Mouse (Mus musculus) midbrain, embryonic 13.5 days (tissue): Measurements from ENCODE around the gene Rps28. TPM values are rescaled to one million over a fixed set of nuclear protein-coding genes. Genes with fewer than 3 reads are reported as not detected.
A peak's percentile ranks its signal among the peaks of the same experiment; 100 is the strongest.
"Not testable (repeated sequence)": the region's sequence is repeated elsewhere in the genome, so short reads cannot be mapped to it uniquely, and the experiment has no call there.

ENCODE experiments used
- ATAC-seq: fragments of 200-750 bp; cut with Nextera tagmentation; 2 replicates; pipeline ENCODE4 v1.8.0; 2017; ENCODE audit warnings: mild to moderate bottlenecking, moderate TSS enrichment, moderate library complexity
- H3K27ac ChIP-seq: fragments of 300-500 bp; sonication (generic); 2 replicates; pipeline ENCODE4 v1.5.1; 2015; ENCODE audit warnings: inconsistent platforms, mild to moderate bottlenecking, moderate library complexity
- H3K27me3 ChIP-seq: fragments of 300-500 bp; sonication (generic); 2 replicates; pipeline ENCODE4 v1.6.1; 2015; ENCODE audit warnings: mild to moderate bottlenecking, inconsistent platforms
- H3K36me3 ChIP-seq: fragments of 300-500 bp; sonication (generic); 2 replicates; pipeline ENCODE4 v1.6.1; 2015; ENCODE audit warnings: mild to moderate bottlenecking, inconsistent platforms
- H3K4me1 ChIP-seq: fragments of 300-500 bp; sonication (generic); replicated peaks from 2 replicates; pipeline ENCODE4 v1.6.1; 2015; ENCODE audit warnings: inconsistent platforms
- H3K4me2 ChIP-seq: fragments of 300-500 bp; sonication (generic); replicated peaks from 2 replicates; pipeline ENCODE4 v1.6.1; 2015; ENCODE audit warnings: moderate library complexity, mild to moderate bottlenecking, inconsistent platforms
- H3K4me3 ChIP-seq: fragments of 300-500 bp; sonication (generic); replicated peaks from 2 replicates; pipeline ENCODE4 v1.5.1; 2015; ENCODE audit warnings: mild to moderate bottlenecking, inconsistent platforms
- H3K9ac ChIP-seq: fragments of 300-500 bp; sonication (generic); replicated peaks from 2 replicates; pipeline ENCODE4 v1.6.1; 2015; ENCODE audit warnings: mild to moderate bottlenecking, inconsistent platforms
- H3K9me3 ChIP-seq: fragments of 300-500 bp; sonication (generic); 2 replicates; pipeline ENCODE4 v1.6.1; 2016; ENCODE audit warnings: mild to moderate bottlenecking, inconsistent platforms
- WGBS: fragments of 180-500 bp; shearing (Covaris S2); methylation state at CpG from one replicate; pipeline ENCODE4 v1.1.7; 2015; 5-methylcytosine and 5-hydroxymethylcytosine counted together
- polyA plus RNA-seq: library from polyadenylated mRNA; unstranded; fragments of >200 nt; fragmentation: Nextera tagmentation; extraction: Ambion mirVana; gene quantifications from 2 replicates; pipeline ENCODE4 v1.2.1, GENCODE M21; 2015

Rps28 gene
- polyA plus RNA-seq = 704 and 707 TPM in 2 replicates

DNA sequence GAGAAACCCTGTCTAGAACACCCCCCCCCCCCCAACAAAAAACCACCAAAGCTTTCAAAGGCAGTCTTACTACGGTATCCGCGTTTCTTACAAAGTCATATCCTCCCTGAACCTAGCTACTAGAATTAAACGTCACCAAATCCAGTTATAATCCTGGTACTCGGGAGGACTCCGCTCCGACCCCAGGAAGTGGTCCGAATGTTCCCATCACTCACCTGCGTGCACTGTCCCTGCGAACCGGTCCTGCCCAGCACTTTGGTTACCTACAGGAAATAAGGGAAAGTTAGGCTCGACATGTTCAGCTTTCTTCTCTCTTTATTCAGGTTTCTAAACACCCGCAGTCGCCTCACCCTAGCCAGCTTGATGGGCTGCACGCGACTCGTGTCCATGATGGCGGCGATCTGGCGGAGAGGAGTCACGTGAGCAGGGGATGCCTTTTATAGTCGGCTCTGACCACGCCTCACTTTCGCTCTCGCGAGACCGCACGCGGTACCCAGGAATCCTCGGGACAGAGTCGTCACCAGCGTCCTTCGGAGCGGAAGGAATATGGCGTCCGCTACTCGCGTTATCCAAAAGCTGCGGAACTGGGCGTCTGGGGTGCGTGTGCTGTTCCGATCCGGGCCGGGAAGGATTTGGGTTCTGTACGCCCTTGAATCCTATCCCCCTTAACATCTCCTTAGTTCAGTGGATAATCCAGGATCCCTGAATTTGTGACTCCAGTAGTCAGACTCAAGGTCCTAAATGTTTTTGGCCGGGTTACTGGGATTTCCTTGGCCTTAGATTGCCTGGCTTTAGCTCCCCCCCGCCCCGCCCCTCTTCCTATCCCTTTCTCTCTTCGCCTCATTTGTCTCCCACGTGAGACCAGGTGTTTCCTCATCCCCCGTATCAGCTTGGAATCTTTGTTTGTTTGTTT, at the start of gene Rps28, which contains the start of gene Ndufa7:
Rps28 (minus strand) TSS at position 479 of the 913 bp plus-strand sequence.
Ndufa7 (plus strand) TSS at position 489 of the 913 bp plus-strand sequence.
- Histone ChIP-seq H3K4me1 (peaks cover 32% of the 10 kb centered on the region), H3K27ac (peak within 1 kb of the TSS; percentile 87), H3K9ac (peak within 1 kb of the TSS; percentile 85), H3K9me3 (no peaks in the 10 kb centered on the region), H3K36me3 (peaks cover 44% of the 10 kb centered on the region), H3K4me3 (peak within 1 kb of the TSS; percentile 82), H3K27me3 (no peaks in the 10 kb centered on the region), H3K4me2 (peak within 1 kb of the TSS; percentile 87)
- ATAC-seq = peak; percentile 94
- WGBS = under 1% methylated on average over 51 of the region's 51 CpGs

- H3K27ac ChIP-seq, H3K4me3 ChIP-seq: not testable (repeated sequence)
- 92% methylated on average over 4 of the region's 12 CpGs for WGBS
Observed at GRCm38 (mm10) chr17:33873537-33873936, 49.2 kb upstream of the Rps28 start, which contains the start of gene Gm7029. Gene Gm7029, plus strand, starts transcription at chr17:33873837.

GRCm38 (mm10) chr17:33865330-33866030, 41.1 kb upstream of the Rps28 start:
- Histone ChIP-seq H3K36me3 (no peaks in the 10 kb centered on the region), H3K27me3 (no peaks in the 10 kb centered on the region), H3K27ac (no peak overlapping the region), H3K9me3 (no peaks in the 10 kb centered on the region), H3K4me2 (no peak overlapping the region), H3K4me3 (no peak overlapping the region), H3K9ac (no peak overlapping the region), H3K4me1 (no peaks in the 10 kb centered on the region)
- ATAC-seq = no peak
- WGBS = 42% methylated on average over 9 of the region's 9 CpGs

More at GRCm38 (mm10) chr17:33873537-33873936, 49.2 kb upstream of the Rps28 start, which contains the start of gene Gm7029:
- not testable (repeated sequence) for H3K27me3 ChIP-seq, H3K4me1 ChIP-seq, H3K9me3 ChIP-seq, H3K9ac ChIP-seq, H3K36me3 ChIP-seq, ATAC-seq, H3K4me2 ChIP-seq

- no peak overlapping the region for H3K9ac ChIP-seq
- H3K36me3 ChIP-seq = no peaks in the 10 kb centered on the region
- no peak overlapping the region for H3K4me2 ChIP-seq
- no peak overlapping the region for H3K4me3 ChIP-seq
- ATAC-seq = no peak
- H3K9me3 ChIP-seq = no peaks in the 10 kb centered on the region; the same call in 1 of the 2 replicates
- H3K4me1 ChIP-seq = no peaks in the 10 kb centered on the region
- no peaks in the 10 kb centered on the region for H3K27me3 ChIP-seq
- 59% methylated on average over 4 of the region's 4 CpGs for whole genome bisulfite sequencing
- no peak overlapping the region for H3K27ac ChIP-seq
Observed at GRCm38 (mm10) chr17:33857816-33858215, 33.5 kb upstream of the Rps28 start.

GRCm38 (mm10) chr17:33851331-33851730, 27.0 kb upstream of the Rps28 start:
- 92% methylated on average over 1 of the region's 1 CpGs for WGBS

GRCm38 (mm10) chr17:33848139-33848538, 23.8 kb upstream of the Rps28 start:
- Histone ChIP-seq H3K9ac (no peak overlapping the region), H3K4me2 (no peak overlapping the region)
- WGBS = 94% methylated on average over 8 of the region's 8 CpGs

More at GRCm38 (mm10) chr17:33851331-33851730, 27.0 kb upstream of the Rps28 start:
- ATAC-seq = no peak
- Histone ChIP-seq H3K4me1 (no peaks in the 10 kb centered on the region), H3K4me3 (no peak overlapping the region), H3K36me3 (peaks cover 29% of the 10 kb centered on the region), H3K27ac (no peak overlapping the region), H3K4me2 (no peak overlapping the region), H3K27me3 (no peaks in the 10 kb centered on the region), H3K9ac (no peak overlapping the region), H3K9me3 (no peaks in the 10 kb centered on the region)

GRCm38 (mm10) chr17:33844196-33844595, 19.8 kb upstream of the Rps28 start:
- Histone ChIP-seq H3K4me3 (peak overlapping the region; percentile 88), H3K4me1 (peaks cover 27% of the 10 kb centered on the region), H3K27ac (no peak overlapping the region), H3K4me2 (peak overlapping the region; percentile 96), H3K9me3 (no peaks in the 10 kb centered on the region), H3K9ac (peak overlapping the region; percentile 85), H3K36me3 (peaks cover 30% of the 10 kb centered on the region), H3K27me3 (no peaks in the 10 kb centered on the region)
- no peak for ATAC-seq
- WGBS = 80% methylated on average over 1 of the region's 1 CpGs

More at GRCm38 (mm10) chr17:33848139-33848538, 23.8 kb upstream of the Rps28 start:
- peaks cover 29% of the 10 kb centered on the region for H3K36me3 ChIP-seq
- ATAC-seq = no peak
- H3K27ac ChIP-seq = no peak overlapping the region
- H3K4me3 ChIP-seq = no peak overlapping the region
- no peaks in the 10 kb centered on the region for H3K9me3 ChIP-seq
- no peaks in the 10 kb centered on the region for H3K27me3 ChIP-seq
- peaks cover 27% of the 10 kb centered on the region for H3K4me1 ChIP-seq

DNA sequence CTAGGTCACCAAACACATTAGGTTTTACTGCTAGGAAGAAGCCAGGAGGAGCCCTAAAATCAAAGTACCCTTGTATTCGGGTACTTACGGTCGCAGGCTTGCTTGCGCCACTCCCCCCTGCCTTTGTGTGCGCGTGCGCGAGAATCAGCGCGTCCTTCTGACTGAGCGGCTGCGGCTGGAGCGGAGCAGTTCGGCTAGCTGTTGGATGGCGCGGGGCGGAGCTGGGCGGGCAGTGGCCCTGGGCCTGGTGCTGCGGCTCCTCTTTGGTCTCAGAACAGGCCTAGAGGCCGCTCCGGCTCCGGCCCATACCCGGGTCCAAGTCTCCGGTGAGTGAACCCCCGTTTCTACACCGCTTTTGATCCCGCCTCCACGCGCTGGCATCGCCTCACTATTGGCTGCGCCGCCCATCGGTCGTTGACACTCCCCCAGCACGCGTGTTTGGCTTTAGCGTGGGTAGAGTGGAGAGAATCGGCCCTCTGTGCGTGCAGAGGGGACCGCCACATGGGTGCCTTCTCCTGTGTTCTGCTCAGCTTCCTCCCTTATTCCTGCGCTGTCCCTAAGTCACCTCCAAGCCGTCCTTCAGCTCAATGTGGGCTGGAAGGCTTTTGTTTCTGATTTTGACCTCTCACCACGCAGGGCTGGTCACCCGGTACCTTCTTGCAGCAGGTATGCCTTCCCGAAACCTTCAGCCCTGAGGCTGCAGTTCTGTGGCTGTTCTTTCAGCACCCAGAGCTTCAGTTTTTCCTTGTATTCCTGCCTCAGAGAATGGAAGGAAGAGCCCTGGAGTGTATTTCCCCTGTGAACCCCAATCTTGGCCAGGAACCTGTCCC, 18.8 kb upstream of the Rps28 start, which contains the start of gene Cd320:
Cd320 (plus strand) TSS at position 126 of the 830 bp plus-strand sequence.
- peaks cover 27% of the 10 kb centered on the region for H3K4me1 ChIP-seq
- ATAC-seq = peak; percentile 96
- no peaks in the 10 kb centered on the region for H3K9me3 ChIP-seq
- H3K27ac ChIP-seq = peak within 1 kb of the TSS; percentile 81
- H3K9ac ChIP-seq = peak within 1 kb of the TSS; percentile 85
- peak within 1 kb of the TSS; percentile 96 for H3K4me2 ChIP-seq
- WGBS = 1% methylated on average over 45 of the region's 45 CpGs
- H3K4me3 ChIP-seq = peak within 1 kb of the TSS; percentile 88
- H3K27me3 ChIP-seq = no peaks in the 10 kb centered on the region
- H3K36me3 ChIP-seq = peaks cover 30% of the 10 kb centered on the region

DNA sequence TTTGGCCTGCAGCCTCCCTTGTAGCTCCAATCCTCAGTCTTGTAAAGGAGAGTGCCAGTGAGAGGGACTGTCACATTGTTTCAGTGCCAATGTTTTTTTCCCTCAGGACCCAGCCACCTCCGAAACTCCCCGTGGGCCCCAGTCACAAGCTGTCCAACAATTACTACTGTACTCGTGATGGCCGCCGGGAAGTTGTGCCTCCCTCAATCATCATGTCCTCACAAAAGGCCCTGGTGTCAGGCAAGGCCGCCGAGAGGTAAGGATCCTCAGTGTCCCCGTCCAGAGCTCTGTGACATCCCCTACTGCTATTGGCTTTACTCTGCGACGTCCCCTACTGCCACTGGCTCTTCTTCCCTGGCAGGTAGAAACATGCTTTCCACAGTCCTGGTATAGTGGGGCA, 5.2 kb upstream of the Rps28 start:
- WGBS = 91% methylated on average over 10 of the region's 10 CpGs
- Histone ChIP-seq H3K27me3 (no peaks in the 10 kb centered on the region), H3K36me3 (peaks cover 59% of the 10 kb centered on the region), H3K9ac (no peak overlapping the region), H3K4me1 (peaks cover 11% of the 10 kb centered on the region), H3K9me3 (no peaks in the 10 kb centered on the region), H3K4me3 (no peak overlapping the region), H3K27ac (no peak overlapping the region; the same call in 1 of the 2 replicates), H3K4me2 (no peak overlapping the region)
- ATAC-seq = no peak

DNA sequence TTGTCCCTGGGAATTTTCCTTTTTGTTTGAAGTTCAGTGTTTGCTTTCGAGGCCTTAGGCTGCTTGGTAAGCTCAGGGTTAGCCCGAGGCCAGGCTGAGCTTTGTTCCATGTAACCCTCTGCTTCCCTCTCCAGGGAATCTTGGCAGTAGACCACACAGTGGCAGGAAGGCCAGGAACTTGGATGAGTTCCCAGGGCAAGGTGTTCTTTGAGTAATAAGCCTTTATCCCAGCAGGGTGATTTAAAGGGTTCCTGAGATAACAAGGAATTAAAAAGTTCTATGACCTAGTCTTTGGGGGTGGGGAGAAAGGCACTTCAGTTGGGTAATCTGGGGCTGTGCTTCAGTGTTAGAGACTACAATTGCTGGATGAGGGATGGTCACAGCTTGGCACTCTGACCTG, 4.5 kb upstream of the Rps28 start:
- Histone ChIP-seq H3K36me3 (peaks cover 52% of the 10 kb centered on the region), H3K9me3 (no peaks in the 10 kb centered on the region), H3K4me2 (no peak overlapping the region), H3K4me1 (peaks cover 11% of the 10 kb centered on the region), H3K4me3 (no peak overlapping the region), H3K27ac (no peak overlapping the region), H3K27me3 (no peaks in the 10 kb centered on the region), H3K9ac (no peak overlapping the region)
- ATAC-seq = no peak
- WGBS = 70% methylated on average over 2 of the region's 2 CpGs

- no peaks in the 10 kb centered on the region for H3K9me3 ChIP-seq
- H3K9ac ChIP-seq = no peak overlapping the region
- no peak overlapping the region for H3K27ac ChIP-seq
- WGBS = under 1% methylated on average over 3 of the region's 3 CpGs
- ATAC-seq = no peak
- no peaks in the 10 kb centered on the region for H3K27me3 ChIP-seq
- H3K4me1 ChIP-seq = peaks cover 29% of the 10 kb centered on the region
- H3K4me2 ChIP-seq = no peak overlapping the region
- peaks cover 43% of the 10 kb centered on the region for H3K36me3 ChIP-seq
- no peak overlapping the region for H3K4me3 ChIP-seq
Observed at GRCm38 (mm10) chr17:33826850-33827249, 2.5 kb upstream of the Rps28 start.
